Mouse (Mus musculus) lung, postnatal 0 days (tissue): Measurements from ENCODE around the gene Lrp5.
A peak's percentile ranks its signal among the peaks of the same experiment; 100 is the strongest.

Experiments used
- CTCF ChIP-seq: IDR thresholded peaks from 2 replicates; pipeline ENCODE4 v1.5.1; 2016; ENCODE audit warnings: antibody characterized with exemption, mild to moderate bottlenecking
- EP300 ChIP-seq: IDR thresholded peaks from 2 replicates; pipeline ENCODE4 v1.6.1; 2016; ENCODE audit warnings: antibody characterized with exemption, mild to moderate bottlenecking, control low read depth

- no peak for TF ChIP-seq CTCF
- TF ChIP-seq EP300 = 0 out of 2 replicates have a peak, but pooled peaks have one; percentile 21
Observed at GRCm38 (mm10) chr19:3667155-3667895, 19.0 kb downstream of the Lrp5 start.
